Comparison of ENCODE assay signal across 11 mouse cellular contexts in the genomic region with DNA sequence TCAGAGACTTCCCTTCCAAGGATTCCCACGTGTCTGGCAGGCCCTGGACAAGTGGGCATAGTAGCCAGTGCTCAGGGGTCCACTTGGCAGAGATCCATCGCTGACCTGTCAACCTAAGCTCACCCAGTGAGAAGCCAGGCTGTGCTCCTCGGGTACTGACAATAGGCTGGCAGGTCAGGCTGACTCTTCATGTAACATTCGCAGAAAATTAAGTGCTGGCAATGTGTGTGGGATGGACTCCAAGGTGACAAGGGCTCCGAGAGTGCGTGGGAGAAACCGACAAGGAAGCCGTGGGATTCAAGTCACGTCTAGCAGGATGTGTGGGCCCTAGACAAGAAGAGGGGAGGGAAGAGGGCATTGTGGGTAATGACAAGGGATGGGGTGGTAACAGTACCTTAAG.
DNase-seq lines count a peak whose midpoint lies in the region; ATAC-seq and TF ChIP-seq lines count a peak whose summit lies in the region.
"Had no signal": no experiment of that assay in that cellular context is flagged by ENCODE, and none has a peak within 500 bp of the region (broad histone marks: within the 10 kb centered on the region; RNA-seq: fewer than 3 reads in every experiment).

No protein-coding gene starts in this region.

- no peaks in the 10 kb centered on the region for H3K36me3 ChIP-seq in kidney, adult 2 months (ENCODE audit: control insufficient read depth, insufficient read depth, low read length)
- H3K36me3 ChIP-seq in midbrain, embryonic 16.5 days (ENCODE audit: control insufficient read depth, insufficient read depth, low read length), result no peaks in the 10 kb centered on the region
- H3K36me3 ChIP-seq: embryonic facial prominence, embryonic 13.5 days; heart, embryonic 13.5 days had no signal

- H3K9me3 ChIP-seq in midbrain, embryonic 16.5 days (replicated peaks; ENCODE audit: control insufficient read depth, low read length, poor library complexity, severe bottlenecking), result no peaks in the 10 kb centered on the region
- H3K9me3 ChIP-seq: embryonic facial prominence, embryonic 13.5 days; heart, embryonic 13.5 days had no signal

- TF ChIP-seq CTCF in kidney, adult 2 months (conservative IDR thresholded peaks at IDR 0.05; ENCODE audit: insufficient read depth, insufficient read length, low read depth, low read length), result no peak

- TF ChIP-seq POLR2A in kidney, adult 2 months (IDR thresholded peaks at IDR 0.05; ENCODE audit: low read depth, low read length), result no peak

- H3K9ac ChIP-seq in midbrain, embryonic 16.5 days (ENCODE audit: low read depth, low read length), result no peak overlapping the region
- H3K9ac ChIP-seq: embryonic facial prominence, embryonic 13.5 days; heart, embryonic 13.5 days had no signal

- 47% methylated on average over 9 of the region's 9 CpGs for WGBS in kidney, adult 2 months
- 52% methylated on average over 9 of the region's 9 CpGs for WGBS in midbrain, embryonic 16.5 days

- peak; percentile 8; the same call in 1 of the 2 replicates for ATAC-seq in midbrain, embryonic 16.5 days
- ATAC-seq in erythroid progenitor cell, adult 5-6 weeks (replicated peaks; ENCODE audit: low FRiP score, poor library complexity, severe bottlenecking), result no peak

- no peak overlapping the region for H3K4me2 ChIP-seq in midbrain, embryonic 16.5 days (ENCODE audit: low read length)
- H3K4me2 ChIP-seq: embryonic facial prominence, embryonic 13.5 days; heart, embryonic 13.5 days had no signal

- no peak overlapping the region for H3K4me3 ChIP-seq in kidney, adult 2 months (ENCODE audit: insufficient read depth, low read depth, low read length)
- no peak overlapping the region for H3K4me3 ChIP-seq in midbrain, embryonic 16.5 days (ENCODE audit: low read depth, low read length)
- H3K4me3 ChIP-seq: embryonic facial prominence, embryonic 13.5 days; heart, embryonic 13.5 days had no signal

- H3K4me1 ChIP-seq in kidney, adult 2 months (ENCODE audit: control insufficient read depth, insufficient read depth, low read length), result no peaks in the 10 kb centered on the region
- H3K4me1 ChIP-seq in midbrain, embryonic 16.5 days (ENCODE audit: control insufficient read depth, insufficient read depth, low read length), result peaks cover 28% of the 10 kb centered on the region

- no peaks in the 10 kb centered on the region for H3K27me3 ChIP-seq in kidney, adult 2 months (replicated peaks; ENCODE audit: control insufficient read depth, insufficient read depth, low read length)
- no peaks in the 10 kb centered on the region for H3K27me3 ChIP-seq in midbrain, embryonic 16.5 days (ENCODE audit: control insufficient read depth, insufficient read depth, low read depth, low read length)
- H3K27me3 ChIP-seq: CH12.LX; embryonic facial prominence, embryonic 13.5 days; heart, embryonic 13.5 days had no signal

- no peak overlapping the region for H3K27ac ChIP-seq in kidney, adult 2 months (ENCODE audit: insufficient read depth, low read depth, low read length)
- H3K27ac ChIP-seq in midbrain, embryonic 16.5 days (ENCODE audit: low read length), result peak overlapping the region; percentile 47
- H3K27ac ChIP-seq: embryonic facial prominence, embryonic 13.5 days; heart, embryonic 13.5 days had no signal

- peak; percentile 5 for DNase-seq in kidney, adult 2 months
- DNase-seq in kidney, adult 11 months, result no peak
- peak; percentile 64 for DNase-seq in cerebellum, adult 8-10 months
- peak; percentile 11 to 52 for DNase-seq in frontal cortex, postnatal 14 days (ENCODE audit: low spot score in 2 of 2)
- DNase-seq in layer of hippocampus, postnatal 14 days (ENCODE audit: low spot score in 2 of 2), result no peak
- no peak for DNase-seq in retina, embryonic 14.5 days (ENCODE audit: low spot score)

Comparison
In these comparisons a context has a peak if more than half of its experiments do, and no peak if none do; other contexts are left out.
1. DNase-seq: peak in kidney, adult 2 months (single experiment), cerebellum, adult 8-10 months (single experiment) and frontal cortex, postnatal 14 days (2 of 2); none in kidney, adult 11 months (single experiment), layer of hippocampus, postnatal 14 days (0 of 2) and retina, embryonic 14.5 days (single experiment).